Mouse (Mus musculus) stomach, embryonic 16.5 days (tissue): ENCODE measurements around the gene Rorb. TPM values are rescaled to one million over a fixed set of nuclear protein-coding genes. Genes with fewer than 3 reads are reported as not detected.

Experiments
- ATAC-seq: fragments of 200-750 bp; cut with Nextera tagmentation; 2 replicates; pipeline ENCODE4 v1.8.0; 2017; ENCODE audit warnings: moderate number of reproducible peaks, moderate TSS enrichment; ENCODE audit not compliant: insufficient read depth, low FRiP score
- H3K27ac ChIP-seq: fragments of 300-500 bp; sonication (generic); 2 replicates; pipeline ENCODE4 v1.5.1; 2014; ENCODE audit warnings: low read length
- H3K27me3 ChIP-seq: fragments of 300-500 bp; sonication (generic); 2 replicates; pipeline ENCODE4 v1.6.1; 2014; ENCODE audit warnings: low read length, control low read depth, mixed read lengths; ENCODE audit not compliant: control insufficient read depth, insufficient read depth
- H3K36me3 ChIP-seq: fragments of 300-500 bp; sonication (generic); 2 replicates; pipeline ENCODE4 v1.6.1; 2014; ENCODE audit warnings: low read length; ENCODE audit not compliant: control insufficient read depth, insufficient read depth
- H3K4me1 ChIP-seq: fragments of 300-500 bp; sonication (generic); 2 replicates; pipeline ENCODE4 v1.6.1; 2014; ENCODE audit warnings: low read length, control low read depth, mixed read lengths; ENCODE audit not compliant: control insufficient read depth, insufficient read depth
- H3K4me2 ChIP-seq: fragments of 300-500 bp; sonication (generic); 2 replicates; pipeline ENCODE4 v1.6.1; 2014; ENCODE audit warnings: low read depth, low read length, mixed read lengths
- H3K4me3 ChIP-seq: fragments of 300-500 bp; sonication (generic); replicated peaks from 2 replicates; pipeline ENCODE4 v1.5.1; 2014; ENCODE audit warnings: mild to moderate bottlenecking, low read length
- H3K9ac ChIP-seq: fragments of 300-500 bp; sonication (generic); 2 replicates; pipeline ENCODE4 v1.6.1; 2014; ENCODE audit warnings: low read length
- H3K9me3 ChIP-seq: fragments of 300-500 bp; sonication (generic); replicated peaks from 2 replicates; pipeline ENCODE4 v1.6.1; 2016; ENCODE audit warnings: low read length, control low read depth; ENCODE audit not compliant: control insufficient read depth
- WGBS: fragments of 180-500 bp; shearing (Covaris S2); extraction: QIAGEN DNeasy Blood & Tissue Kit; methylation state at CpG from one replicate; pipeline ENCODE4 v1.1.7; 2014; 5-methylcytosine and 5-hydroxymethylcytosine counted together
- polyA plus RNA-seq: library from polyadenylated mRNA; unstranded; fragments of >200 nt; fragmentation: Nextera tagmentation; extraction: Ambion mirVana; gene quantifications from 2 replicates; pipeline ENCODE4 v1.2.1, GENCODE M21; 2015

Gene Rorb
- polyA plus RNA-seq = 0.34 and 0.71 TPM in 2 replicates

DNA sequence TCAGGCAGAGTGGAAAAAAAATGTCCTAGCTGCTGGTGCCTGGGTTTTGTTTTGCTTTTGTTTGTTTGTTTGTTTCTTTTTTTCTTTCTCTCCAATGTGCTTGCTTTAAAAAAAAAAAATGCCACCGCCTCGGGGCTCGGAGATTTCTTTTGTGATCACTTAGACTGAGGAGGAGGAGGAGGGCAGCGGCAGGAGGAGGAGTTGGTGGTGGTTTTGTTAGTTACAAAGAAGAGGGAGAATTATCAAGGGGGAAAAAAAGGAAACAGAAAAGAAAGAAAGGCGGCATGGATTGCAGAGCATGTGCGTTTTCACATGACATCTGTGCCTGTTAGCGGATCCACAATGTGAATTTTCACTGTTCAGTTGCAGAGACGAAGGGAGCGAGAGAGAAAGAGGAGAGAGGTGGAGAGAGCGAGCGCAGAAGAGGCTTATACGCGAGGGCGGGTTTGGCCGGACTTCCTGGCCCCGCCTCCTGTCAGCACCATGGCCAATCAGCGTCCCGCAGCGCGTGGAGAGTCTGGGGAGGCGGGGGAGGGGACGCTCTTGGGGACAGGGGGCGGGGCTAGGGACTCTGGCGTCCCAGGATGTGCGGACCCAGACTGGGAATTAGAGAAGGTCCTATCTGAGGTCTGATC is at the start of gene Rorb:
Rorb (minus strand) TSS at position 404 of the 635 bp plus-strand sequence.
- H3K27ac ChIP-seq = no peak within 1 kb of the TSS

DNA sequence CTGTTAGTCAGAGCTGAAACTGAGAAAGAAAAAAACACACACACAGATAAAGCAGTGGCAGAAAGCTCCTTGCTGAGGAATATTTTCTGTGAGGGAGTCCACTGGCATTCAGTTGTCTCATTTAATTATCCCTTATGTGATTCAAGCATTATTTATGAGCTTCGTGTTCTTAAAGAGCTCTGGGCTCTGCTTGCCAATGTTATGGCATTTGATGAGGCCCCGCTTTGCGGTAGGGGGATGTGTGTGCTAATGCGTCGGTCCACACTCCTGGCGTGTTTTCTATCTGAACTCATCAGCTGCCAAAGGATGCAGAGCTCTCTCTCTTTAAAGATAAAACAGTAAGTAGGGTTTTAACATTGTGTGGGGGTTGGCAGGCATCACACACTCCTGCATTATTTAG is 37.9 kb upstream of the Rorb start:
- H3K4me2 ChIP-seq = no peak overlapping the region

More for the DNA sequence above, at the start of gene Rorb:
- Histone ChIP-seq H3K36me3 (no peaks in the 10 kb centered on the region), H3K9me3 (no peaks in the 10 kb centered on the region), H3K9ac (peak within 1 kb of the TSS; percentile 63), H3K4me1 (peaks cover 6% of the 10 kb centered on the region; the same call in 1 of the 2 replicates), H3K4me3 (peak within 1 kb of the TSS; percentile 57), H3K4me2 (peak within 1 kb of the TSS; percentile 98), H3K27me3 (peaks cover 21% of the 10 kb centered on the region)
- ATAC-seq = peak; percentile 96
- 0% methylated on average over 25 of the region's 25 CpGs for WGBS

DNA sequence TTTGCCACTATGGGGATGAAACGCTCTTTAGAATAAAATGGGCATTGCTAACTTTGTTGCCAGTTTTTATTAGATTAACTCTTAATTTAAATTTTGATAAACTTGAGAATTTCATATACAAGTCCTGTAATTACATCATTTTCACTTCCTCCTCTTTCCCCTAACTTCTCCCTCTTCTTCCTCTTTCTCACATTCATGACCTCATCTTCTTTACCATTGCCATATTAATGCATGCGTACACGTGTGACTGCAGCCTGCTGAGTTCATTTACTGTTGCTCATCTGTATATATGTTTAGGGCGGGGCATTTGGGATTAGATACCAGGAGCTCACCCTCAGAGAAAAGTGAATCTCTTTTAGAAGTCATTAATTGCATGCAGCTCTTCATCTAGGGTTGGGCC is 33.5 kb upstream of the Rorb start:
- Histone ChIP-seq H3K4me3 (no peak overlapping the region), H3K9ac (no peak overlapping the region), H3K9me3 (no peaks in the 10 kb centered on the region), H3K4me1 (no peaks in the 10 kb centered on the region), H3K4me2 (no peak overlapping the region), H3K27ac (no peak overlapping the region), H3K36me3 (no peaks in the 10 kb centered on the region), H3K27me3 (no peaks in the 10 kb centered on the region)
- ATAC-seq = no peak
- WGBS = 85% methylated on average over 4 of the region's 4 CpGs

More for the DNA sequence above, 37.9 kb upstream of the Rorb start:
- no peaks in the 10 kb centered on the region for H3K27me3 ChIP-seq
- no peak overlapping the region for H3K4me3 ChIP-seq
- H3K9ac ChIP-seq = no peak overlapping the region
- H3K9me3 ChIP-seq = no peaks in the 10 kb centered on the region
- H3K27ac ChIP-seq = no peak overlapping the region
- no peaks in the 10 kb centered on the region for H3K4me1 ChIP-seq
- WGBS = 65% methylated on average over 6 of the region's 6 CpGs
- ATAC-seq = no peak
- no peaks in the 10 kb centered on the region for H3K36me3 ChIP-seq

DNA sequence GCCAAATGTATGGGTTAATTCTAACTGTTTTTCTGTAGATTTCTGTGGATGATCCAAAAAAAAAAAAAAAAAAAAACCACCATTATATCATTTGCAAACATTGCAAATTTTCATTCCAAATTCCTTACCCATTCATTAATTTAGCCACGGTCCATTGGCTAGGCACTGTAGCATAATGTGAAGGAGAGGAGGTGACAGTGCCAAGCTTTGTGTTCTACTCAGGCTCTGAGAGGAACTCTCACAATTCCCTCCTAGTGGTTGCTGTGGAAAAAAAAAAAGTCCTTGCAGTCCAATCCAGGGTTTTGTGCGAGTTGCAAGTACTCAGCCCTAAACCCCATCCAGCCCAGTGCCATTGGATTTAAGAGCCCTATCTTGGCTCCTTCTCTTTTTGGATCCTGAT is 25.9 kb upstream of the Rorb start:
- no peak overlapping the region for H3K9ac ChIP-seq
- H3K27me3 ChIP-seq = no peaks in the 10 kb centered on the region
- no peak overlapping the region for H3K27ac ChIP-seq
- ATAC-seq = no peak
- H3K4me1 ChIP-seq = no peaks in the 10 kb centered on the region
- no peaks in the 10 kb centered on the region for H3K9me3 ChIP-seq
- no peaks in the 10 kb centered on the region for H3K36me3 ChIP-seq
- no peak overlapping the region for H3K4me3 ChIP-seq
- no peak overlapping the region for H3K4me2 ChIP-seq
- WGBS = 77% methylated on average over 2 of the region's 2 CpGs

DNA sequence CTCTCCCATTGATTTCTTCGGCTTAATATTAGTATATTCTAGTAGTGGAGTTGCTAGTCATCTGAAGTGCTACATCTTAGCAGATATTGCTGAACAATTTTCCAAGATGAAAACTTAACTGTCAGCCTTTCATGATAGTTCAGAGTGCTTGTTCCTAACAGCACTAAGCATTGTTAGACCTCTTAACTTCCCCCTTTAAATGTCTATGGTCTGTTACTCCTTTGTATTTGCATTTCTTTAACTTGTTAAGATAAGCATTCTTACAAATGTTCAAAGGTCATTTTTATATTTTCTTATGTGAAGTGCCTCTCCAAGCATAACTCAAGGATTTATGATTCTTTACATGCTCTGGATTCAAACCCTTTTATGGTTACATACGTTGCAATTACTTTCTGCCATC is 24.8 kb upstream of the Rorb start:
- Histone ChIP-seq H3K36me3 (no peaks in the 10 kb centered on the region), H3K27ac (no peak overlapping the region), H3K9ac (no peak overlapping the region), H3K4me1 (no peaks in the 10 kb centered on the region), H3K4me3 (no peak overlapping the region), H3K4me2 (no peak overlapping the region), H3K27me3 (no peaks in the 10 kb centered on the region), H3K9me3 (no peaks in the 10 kb centered on the region)
- ATAC-seq = no peak
- WGBS = 77% methylated on average over 2 of the region's 2 CpGs

DNA sequence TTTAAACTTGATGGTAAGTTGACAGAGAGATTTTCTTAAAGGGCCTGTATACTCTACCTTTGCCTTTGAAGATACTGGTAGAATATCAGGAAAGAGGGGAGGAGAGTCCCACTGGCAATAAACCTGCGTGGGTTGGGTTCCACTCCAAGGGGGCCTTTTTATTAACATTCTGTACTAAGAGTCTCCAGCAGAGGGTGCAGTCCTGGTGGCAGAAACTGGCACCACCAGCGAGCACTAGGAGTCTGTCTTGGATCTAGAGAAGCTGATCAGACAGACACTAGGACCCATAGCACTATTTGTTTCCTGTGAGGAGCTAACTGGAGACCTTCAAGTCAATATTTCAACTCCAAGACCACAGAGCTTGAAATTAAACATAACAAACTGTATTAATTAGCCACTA is 11.3 kb upstream of the Rorb start:
- H3K4me3 ChIP-seq = no peak overlapping the region
- no peaks in the 10 kb centered on the region for H3K36me3 ChIP-seq
- ATAC-seq = no peak
- WGBS = 43% methylated on average over 2 of the region's 2 CpGs
- no peaks in the 10 kb centered on the region for H3K27me3 ChIP-seq
- H3K9me3 ChIP-seq = no peaks in the 10 kb centered on the region
- no peak overlapping the region for H3K27ac ChIP-seq
- H3K4me2 ChIP-seq = no peak overlapping the region
- no peak overlapping the region for H3K9ac ChIP-seq
- H3K4me1 ChIP-seq = no peaks in the 10 kb centered on the region

DNA sequence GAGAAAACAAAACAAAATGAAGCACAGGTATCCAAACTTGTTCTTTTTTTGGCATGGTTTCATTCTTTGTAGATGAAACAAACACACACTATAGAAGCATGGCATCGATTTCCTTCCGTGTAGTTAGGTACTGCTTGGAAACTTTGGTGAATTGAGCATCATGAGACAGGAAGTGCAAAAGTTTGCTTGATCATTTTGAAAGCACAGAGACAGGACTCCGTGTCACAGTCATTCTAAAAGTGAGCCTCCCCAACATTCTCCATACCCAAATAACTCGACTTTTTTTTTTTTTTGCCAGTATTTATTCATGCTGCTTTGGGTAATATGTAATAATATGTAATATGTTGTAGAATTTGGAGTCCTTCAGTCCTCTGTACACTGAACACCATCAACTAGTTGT is 1.2 kb upstream of the Rorb start:
- peaks cover 21% of the 10 kb centered on the region for H3K27me3 ChIP-seq

DNA sequence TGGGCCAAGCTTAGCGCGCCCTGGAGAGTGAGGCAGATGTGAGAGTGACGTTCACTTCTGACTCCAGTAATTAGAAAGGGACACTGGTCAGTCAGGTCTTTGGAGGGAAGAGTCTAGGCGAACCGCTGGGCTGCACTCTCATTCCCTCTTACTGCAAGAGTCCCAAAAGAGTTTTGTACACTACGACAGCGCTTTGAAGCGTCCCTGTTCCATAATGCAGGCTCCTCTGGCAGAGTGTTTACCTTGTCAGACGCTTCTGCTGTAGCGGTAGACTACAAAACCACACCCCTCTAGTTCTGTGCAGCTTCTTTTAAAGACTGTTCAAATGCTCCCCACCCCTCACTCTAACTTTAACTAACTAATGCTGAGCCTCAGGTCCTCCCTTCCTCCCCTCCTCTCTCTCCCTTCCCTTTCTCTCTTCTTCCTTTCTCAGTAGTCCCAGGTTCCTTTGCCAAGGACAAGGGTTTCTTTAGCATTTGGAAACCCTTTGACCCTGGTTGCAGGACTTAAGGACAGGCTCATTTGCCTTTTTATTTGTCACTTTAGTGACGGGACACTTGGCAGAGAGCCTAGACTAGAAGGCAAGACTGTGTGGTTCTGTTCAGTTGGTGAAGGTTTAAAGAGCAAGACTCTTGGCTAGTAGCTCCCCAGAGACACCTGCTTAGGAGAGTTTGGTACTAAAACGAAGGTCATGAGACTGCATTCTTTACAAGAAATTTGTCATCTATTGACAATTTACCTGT is 603 bp upstream of the Rorb start:
- Histone ChIP-seq H3K27me3 (peaks cover 21% of the 10 kb centered on the region), H3K9ac (0 out of 2 replicates have a peak overlapping the region, but pooled peaks have one; percentile 19), H3K4me2 (peak overlapping the region; percentile 98), H3K4me3 (peak overlapping the region; percentile 57), H3K36me3 (no peaks in the 10 kb centered on the region), H3K4me1 (peaks cover 6% of the 10 kb centered on the region; the same call in 1 of the 2 replicates), H3K9me3 (no peaks in the 10 kb centered on the region), H3K27ac (no peak overlapping the region)
- WGBS = 2% methylated on average over 12 of the region's 12 CpGs
- ATAC-seq = no peak

More for the DNA sequence above, 1.2 kb upstream of the Rorb start:
- WGBS = 62% methylated on average over 4 of the region's 4 CpGs
- no peak for ATAC-seq
- H3K4me3 ChIP-seq = no peak overlapping the region
- H3K27ac ChIP-seq = no peak overlapping the region
- H3K9ac ChIP-seq = no peak overlapping the region
- peaks cover 6% of the 10 kb centered on the region; the same call in 1 of the 2 replicates for H3K4me1 ChIP-seq
- no peaks in the 10 kb centered on the region for H3K9me3 ChIP-seq
- no peaks in the 10 kb centered on the region for H3K36me3 ChIP-seq
- H3K4me2 ChIP-seq = no peak overlapping the region
